Mouse (Mus musculus) right cerebral cortex, postnatal 36 days (tissue): Measurements from ENCODE around the gene Fbxo4.
A peak's percentile ranks its signal among the peaks of the same experiment; 100 is the strongest.

Source experiments
- DNase-seq, 2 experiments: peaks; one replicate each; pipeline ENCODE4 v3.0.0; 2022; ENCODE audit warnings: low spot score in 2 of 2, mixed read lengths in 1 of 2

Fbxo4 gene

GRCm38 (mm10) chr15:3979061-3979848 lies at the start of gene Fbxo4:
Gene Fbxo4 (minus strand): TSS chr15:3979573.
- DNase-seq, result peak; percentile 63 to 64

- DNase-seq, result no peak
Observed at GRCm38 (mm10) chr15:4028960-4029359, 49.6 kb upstream of the Fbxo4 start.

- DNase-seq, result no peak
Observed at GRCm38 (mm10) chr15:4028411-4028700, 49.0 kb upstream of the Fbxo4 start.

- no peak for DNase-seq
Observed at GRCm38 (mm10) chr15:4027671-4028410, 48.5 kb upstream of the Fbxo4 start.

GRCm38 (mm10) chr15:4026831-4027584 lies 47.6 kb upstream of the Fbxo4 start:
- DNase-seq, result peak; percentile 78 to 87

- DNase-seq, result peak; percentile 94 to 96
Observed at GRCm38 (mm10) chr15:4026231-4026773, 46.9 kb upstream of the Fbxo4 start, which contains the start of gene Oxct1. Gene Oxct1 (plus strand): TSS chr15:4026383.

GRCm38 (mm10) chr15:4025508-4025904 lies 46.1 kb upstream of the Fbxo4 start:
- no peak for DNase-seq

GRCm38 (mm10) chr15:4024726-4025507 lies 45.5 kb upstream of the Fbxo4 start:
- DNase-seq, result no peak

GRCm38 (mm10) chr15:4023747-4024146 lies 44.4 kb upstream of the Fbxo4 start:
- no peak for DNase-seq

GRCm38 (mm10) chr15:4020711-4021110 lies 41.3 kb upstream of the Fbxo4 start:
- no peak for DNase-seq

GRCm38 (mm10) chr15:4013873-4014272 lies 34.5 kb upstream of the Fbxo4 start:
- no peak for DNase-seq

GRCm38 (mm10) chr15:4000536-4000935 lies 21.2 kb upstream of the Fbxo4 start:
- DNase-seq, result no peak

- no peak for DNase-seq
Observed at GRCm38 (mm10) chr15:3999144-3999543, 19.8 kb upstream of the Fbxo4 start.

GRCm38 (mm10) chr15:3996267-3997010 lies 17.1 kb upstream of the Fbxo4 start:
- no peak for DNase-seq

- DNase-seq, result peak; percentile 97 to 98
Observed at GRCm38 (mm10) chr15:3995448-3996266, 16.3 kb upstream of the Fbxo4 start, which contains the start of gene AW549877. Gene AW549877 (minus strand): TSS chr15:3995744.

- no peak for DNase-seq
Observed at GRCm38 (mm10) chr15:3994852-3995447, 15.6 kb upstream of the Fbxo4 start.

- no peak for DNase-seq
Observed at GRCm38 (mm10) chr15:3987981-3988380, 8.6 kb upstream of the Fbxo4 start.

- no peak for DNase-seq
Observed at GRCm38 (mm10) chr15:3984876-3985275, 5.5 kb upstream of the Fbxo4 start.

GRCm38 (mm10) chr15:3982732-3983131 lies 3.4 kb upstream of the Fbxo4 start:
- no peak for DNase-seq
